Mouse (Mus musculus) myocyte (in vitro differentiated cells): ENCODE data around the gene Itgb2.

Experiments
- MYOD1 ChIP-seq, 3 experiments: IDR thresholded peaks; one replicate each; pipeline ENCODE4 v1.6.1; 2011; ENCODE audit warnings: control low read depth in 2 of 3, low read depth in 2 of 3, mild to moderate bottlenecking in 2 of 3, moderate library complexity in 1 of 3; ENCODE audit not compliant: insufficient read length in 2 of 3, control insufficient read depth in 1 of 3
- POLR2A ChIP-seq: IDR thresholded peaks from one replicate; pipeline ENCODE4 v1.6.1; 2011; ENCODE audit warnings: low read depth, mild to moderate bottlenecking, control low read depth, moderate library complexity; ENCODE audit not compliant: insufficient read length
- USF1 ChIP-seq: IDR thresholded peaks from one replicate; pipeline ENCODE4 v1.6.1; 2011; ENCODE audit warnings: low read depth, mild to moderate bottlenecking, control low read depth, moderate library complexity

DNA sequence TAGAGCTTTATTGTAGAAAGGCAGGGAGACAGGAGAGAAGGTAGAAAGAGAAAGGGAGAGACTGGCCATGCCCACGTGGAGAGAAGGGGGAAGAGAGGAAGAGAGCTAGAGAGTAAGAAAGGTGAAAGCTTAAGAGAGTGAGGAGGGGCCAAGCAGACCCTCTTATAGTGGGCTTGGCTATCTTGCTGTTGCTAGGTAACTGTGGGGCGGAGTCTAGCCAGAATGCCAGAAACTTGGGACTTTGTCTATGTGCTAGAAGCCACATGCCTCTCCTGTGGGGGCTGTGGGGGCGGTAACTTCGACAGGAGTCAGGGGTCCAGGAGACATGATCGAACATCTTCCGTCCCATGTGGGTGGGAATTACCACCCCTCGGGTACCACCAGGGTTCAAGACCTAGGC, 39.4 kb downstream of the Itgb2 start:
- TF ChIP-seq USF1: no peak
- TF ChIP-seq MYOD1 (IDR thresholded peaks at IDR 0.05; ENCODE audit: control insufficient read depth in 1 of 3, insufficient read length in 2 of 3, low read depth in 2 of 3): no peak
- no peak for TF ChIP-seq POLR2A
